Mouse (Mus musculus): ENCODE results near the gene Wdr20.

DNA sequence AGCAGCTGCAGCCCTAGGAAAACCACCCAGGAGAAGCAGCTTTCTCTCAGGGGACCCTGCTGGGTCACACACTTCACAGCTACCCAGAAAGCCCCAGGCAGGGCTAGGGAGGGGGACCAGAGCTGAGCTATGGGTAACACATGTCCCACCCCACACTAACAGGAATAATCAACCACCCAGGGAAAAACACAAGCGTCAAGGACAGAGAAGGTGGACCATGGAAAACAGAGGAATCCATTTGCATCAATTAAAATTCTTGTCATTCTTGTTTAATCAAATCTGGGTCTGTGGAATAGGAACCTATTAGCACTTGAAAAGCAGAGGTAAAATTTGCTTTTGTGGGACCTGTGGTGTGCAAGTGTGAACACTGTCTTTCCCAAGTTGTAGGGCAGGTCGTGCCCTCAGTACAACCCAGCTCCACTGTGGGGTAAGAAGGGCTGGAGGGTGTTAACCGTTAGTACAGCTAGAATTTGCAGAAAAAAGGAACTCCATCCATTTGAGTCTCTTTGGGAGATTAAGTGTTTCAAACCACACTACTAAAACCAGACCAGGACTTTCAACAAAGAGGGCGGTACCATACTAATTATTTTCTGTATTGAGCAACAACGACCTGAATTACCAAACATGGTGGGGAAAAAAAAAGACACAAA lies 99.6 kb downstream of the Wdr20 start:
- TF ChIP-seq CTCF (IDR thresholded peaks at IDR 0.05; ENCODE audit: control insufficient read depth, insufficient read depth, insufficient read length) (no peak), CEBPB (IDR thresholded peaks at IDR 0.05; ENCODE audit: low read depth) (no peak), MAX (IDR thresholded peaks at IDR 0.05) (no peak), MYOD1 (IDR thresholded peaks at IDR 0.05; ENCODE audit: control insufficient read depth, insufficient read length, low read depth) (no peak), FOSL1 (IDR thresholded peaks at IDR 0.05; ENCODE audit: insufficient read depth, low read length, poor library complexity, severe bottlenecking) (no peak), USF1 (IDR thresholded peaks at IDR 0.05; ENCODE audit: low read depth) (no peak)

Data from C2C12 (cell line).